Mouse (Mus musculus): ENCODE results near the gene Zfp65. TPM values are rescaled to one million over a fixed set of nuclear protein-coding genes. Genes with fewer than 3 reads are reported as not detected.
"Not testable (repeated sequence)": the region's sequence is repeated elsewhere in the genome, so short reads cannot be mapped to it uniquely, and the experiment has no call there.

Gene Zfp65
- total RNA-seq (2022), result 1 to 10 TPM; 5.6 to 6.2 (median 5.6) TPM

DNA sequence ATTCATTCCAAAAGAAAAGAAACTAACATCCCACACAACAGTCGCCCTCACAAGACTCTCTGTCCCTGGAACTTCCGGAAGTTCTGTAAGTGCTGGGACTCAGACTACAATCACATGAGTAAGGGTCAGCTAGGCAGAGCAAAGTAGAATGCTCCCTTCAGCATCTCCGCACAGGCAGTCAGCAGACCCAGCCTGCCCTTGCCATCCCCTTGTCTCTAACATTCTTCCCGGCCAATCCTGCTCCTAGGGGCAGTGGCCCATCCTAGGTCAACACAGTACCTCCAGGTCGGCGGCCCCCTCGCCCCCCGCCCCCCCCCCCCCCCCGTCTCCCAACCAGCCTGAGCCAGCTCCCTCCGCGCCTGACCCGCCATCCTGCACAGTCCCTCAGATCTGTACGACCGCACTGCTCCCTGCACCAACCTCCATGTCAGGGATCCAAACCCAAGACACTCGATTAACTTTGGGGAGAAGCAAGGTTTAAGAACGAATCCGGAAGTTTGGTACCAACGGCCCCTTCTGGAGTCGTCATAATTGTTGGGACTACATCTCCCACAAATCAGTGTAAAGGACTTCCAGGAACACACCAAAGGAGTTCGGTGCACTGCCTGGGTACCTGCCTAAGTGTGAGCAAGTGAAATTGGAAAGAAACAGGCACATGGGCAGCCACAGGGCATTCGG lies at the start of gene Zfp65:
Gene Zfp65, minus strand, starts transcription at position 533 of the 678 bp plus-strand sequence.
- DNase-seq (ENCODE audit: low spot score in 2 of 2), result peak; percentile 8 to 15

GRCm38 (mm10) chr13:67763031-67763768 lies 34.2 kb upstream of the Zfp65 start:
- no peak for DNase-seq (ENCODE audit: low spot score in 2 of 2)

DNA sequence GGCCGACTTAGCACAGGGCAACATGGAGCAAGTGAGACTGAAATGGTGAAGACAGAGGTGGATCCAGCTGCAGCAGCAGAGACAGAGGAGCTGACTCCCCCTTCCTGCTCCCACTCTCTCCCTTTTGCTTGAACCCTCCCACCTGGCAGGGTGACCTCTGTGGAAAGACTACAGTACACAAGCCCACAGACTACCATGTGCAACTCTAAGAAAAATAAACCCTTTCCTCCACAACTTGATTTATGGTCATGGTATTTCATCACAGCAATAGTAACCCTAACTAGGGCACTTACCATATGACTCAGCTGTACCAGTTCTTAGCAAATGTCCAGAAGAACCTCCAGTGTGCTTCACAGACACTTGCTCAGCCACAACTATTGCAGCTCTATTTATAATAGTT lies 31.0 kb upstream of the Zfp65 start:
- DNase-seq (ENCODE audit: low spot score in 2 of 2), result no peak

- no peak for DNase-seq (ENCODE audit: low spot score in 2 of 2)
Measured at GRCm38 (mm10) chr13:67755761-67756160, 26.8 kb upstream of the Zfp65 start.

DNA sequence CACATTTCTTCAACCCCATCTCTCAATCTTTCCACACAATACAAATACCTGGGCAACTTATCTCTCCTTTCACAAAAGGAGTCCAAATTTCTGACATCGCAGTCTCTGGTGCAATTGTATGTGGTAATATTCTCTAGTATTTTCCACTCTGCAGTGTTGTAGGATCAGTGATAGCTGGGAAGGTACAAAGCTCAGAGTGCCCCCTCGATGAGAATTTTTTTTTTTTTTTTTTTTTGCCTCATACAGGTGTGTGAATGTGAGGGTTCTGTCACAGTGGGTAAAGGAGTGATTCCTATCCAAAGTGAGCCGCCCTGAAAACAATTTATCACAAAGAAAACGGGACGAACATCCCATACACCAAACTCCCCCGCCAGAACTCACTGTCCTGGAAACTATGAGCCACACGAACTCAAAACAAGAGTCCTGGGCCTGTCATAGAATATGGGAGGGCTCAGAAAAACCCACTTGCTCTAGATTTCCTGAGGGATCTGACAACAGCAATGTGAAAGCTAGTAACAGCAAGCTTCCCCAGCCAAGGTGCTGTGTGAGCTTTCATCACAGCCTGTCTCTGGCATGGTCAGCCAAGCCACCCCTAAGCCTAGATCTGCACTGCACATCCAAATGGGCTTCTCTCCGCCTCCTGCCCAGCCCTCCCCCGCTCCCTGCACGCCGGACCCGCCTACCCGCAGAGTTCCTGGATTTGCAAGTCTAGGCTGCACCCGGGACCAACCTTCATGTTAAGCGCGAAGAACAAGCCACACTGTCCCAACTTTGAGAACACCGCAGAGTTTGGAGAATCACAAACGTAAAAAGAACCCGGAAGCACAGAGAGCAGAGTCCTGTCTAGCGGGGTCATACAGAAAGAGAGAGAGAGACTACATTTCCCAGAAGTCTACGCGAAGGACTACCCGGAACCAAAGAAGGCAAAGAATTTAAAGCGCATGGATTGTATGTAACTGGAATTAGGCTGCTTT lies 25.6 kb upstream of the Zfp65 start, which contains the start of gene Zfp85:
Gene Zfp85, minus strand, starts transcription at position 896 of the 974 bp plus-strand sequence.
- peak; percentile 8 to 17 for DNase-seq (ENCODE audit: low spot score in 2 of 2)

DNA sequence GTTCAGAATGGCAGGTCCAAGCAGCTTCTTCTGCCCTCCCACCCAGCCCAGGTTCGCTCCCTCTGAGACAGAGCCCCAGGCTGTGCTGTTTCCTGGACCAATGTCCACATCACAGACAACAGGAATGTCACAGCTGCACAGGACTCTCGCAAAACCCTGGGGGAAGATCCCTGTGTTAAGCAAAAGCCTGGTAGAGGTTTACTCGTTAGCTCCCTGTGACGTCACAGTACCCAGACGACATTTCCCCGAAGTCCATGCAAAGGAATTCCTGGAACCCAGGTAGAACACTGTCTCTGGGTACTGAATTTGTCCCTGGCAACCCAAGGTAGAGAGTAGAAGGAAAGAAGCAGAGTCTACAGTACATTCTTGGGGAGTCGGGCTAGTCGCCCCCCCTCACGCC lies 14.9 kb upstream of the Zfp65 start:
- DNase-seq (ENCODE audit: low spot score in 2 of 2), result no peak

DNA sequence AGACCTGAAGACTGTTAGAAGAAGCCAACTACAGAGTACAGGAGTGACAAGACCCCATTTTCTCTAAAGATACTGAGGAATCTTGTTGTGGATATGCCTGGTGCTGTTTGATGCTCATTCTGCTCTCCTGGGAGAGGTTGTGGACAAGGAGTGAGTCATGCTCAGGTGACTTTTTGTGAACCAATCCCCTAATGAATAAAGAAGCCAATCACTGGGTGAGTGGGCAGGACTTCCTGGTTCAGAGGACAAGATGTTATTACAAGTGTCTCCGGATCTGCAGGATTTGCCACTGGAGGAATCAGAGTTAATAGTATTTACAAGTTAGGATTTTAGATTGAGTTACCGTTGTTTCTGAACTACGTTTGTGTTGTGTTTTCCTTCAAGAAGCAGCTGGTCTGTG lies 14.0 kb upstream of the Zfp65 start:
- no peak for DNase-seq (ENCODE audit: low spot score in 2 of 2)

GRCm38 (mm10) chr13:67734391-67734790 lies 5.4 kb upstream of the Zfp65 start:
- not testable (repeated sequence) for DNase-seq (ENCODE audit: low spot score in 2 of 2)

GRCm38 (mm10) chr13:67729441-67729840 lies 468 bp upstream of the Zfp65 start:
- DNase-seq (ENCODE audit: low spot score in 2 of 2), result not testable (repeated sequence)

DNA sequence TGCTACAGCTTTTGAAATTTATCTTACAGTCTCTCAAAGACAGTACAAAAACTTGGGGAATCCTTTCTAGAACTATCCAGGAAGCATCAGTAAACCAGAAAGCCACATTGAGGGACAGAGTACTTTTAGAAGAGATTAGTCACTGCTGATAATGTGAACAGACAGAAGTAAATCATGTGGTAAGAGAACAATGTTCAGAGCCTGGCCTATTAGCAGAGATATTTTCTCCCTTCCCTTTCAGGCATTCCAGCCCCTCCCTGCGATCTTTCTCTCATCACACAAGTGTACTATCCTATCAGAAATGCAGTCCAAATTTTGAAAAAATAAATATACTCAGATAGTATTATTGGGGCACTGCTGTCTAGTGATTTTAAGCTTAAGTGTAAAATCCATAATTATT lies 867 bp downstream of the Zfp65 start:
- no peak for DNase-seq (ENCODE audit: low spot score in 2 of 2)

GRCm38 (mm10) chr13:67725331-67725730 lies 3.6 kb downstream of the Zfp65 start:
- DNase-seq (ENCODE audit: low spot score in 2 of 2), result not testable (repeated sequence)

GRCm38 (mm10) chr13:67723848-67724479 lies 5.0 kb downstream of the Zfp65 start:
- DNase-seq (ENCODE audit: low spot score in 2 of 2), result peak; percentile 70 to 76

- DNase-seq (ENCODE audit: low spot score in 2 of 2), result no peak
Measured at GRCm38 (mm10) chr13:67686971-67687370, 42.0 kb downstream of the Zfp65 start, which contains the start of gene Zfp738. Zfp738 (minus strand) TSS chr13:67687071.

DNA sequence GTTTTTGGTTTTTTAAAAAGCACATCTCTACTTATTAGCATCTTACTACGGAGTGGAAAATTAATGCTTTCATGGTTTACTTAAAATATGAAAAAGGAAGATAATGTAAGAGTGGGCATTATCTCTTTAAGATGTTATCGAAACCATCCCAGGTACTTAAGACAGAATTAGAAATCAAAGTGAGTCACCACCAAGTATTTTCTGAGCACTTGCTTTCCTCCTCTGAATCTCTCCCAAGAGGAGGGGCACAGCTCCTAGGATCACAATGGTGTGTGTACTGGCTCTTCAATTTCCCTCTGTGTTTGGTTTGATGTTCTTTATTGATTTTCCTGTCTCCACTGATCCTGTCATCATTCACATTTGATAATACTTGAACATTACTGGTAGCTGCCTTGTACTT lies 45.1 kb downstream of the Zfp65 start:
- DNase-seq (ENCODE audit: low spot score in 2 of 2), result not testable (repeated sequence)

- DNase-seq (ENCODE audit: low spot score in 2 of 2), result peak; percentile 60 to 68
Measured at GRCm38 (mm10) chr13:67682959-67683735, 45.8 kb downstream of the Zfp65 start.

DNA sequence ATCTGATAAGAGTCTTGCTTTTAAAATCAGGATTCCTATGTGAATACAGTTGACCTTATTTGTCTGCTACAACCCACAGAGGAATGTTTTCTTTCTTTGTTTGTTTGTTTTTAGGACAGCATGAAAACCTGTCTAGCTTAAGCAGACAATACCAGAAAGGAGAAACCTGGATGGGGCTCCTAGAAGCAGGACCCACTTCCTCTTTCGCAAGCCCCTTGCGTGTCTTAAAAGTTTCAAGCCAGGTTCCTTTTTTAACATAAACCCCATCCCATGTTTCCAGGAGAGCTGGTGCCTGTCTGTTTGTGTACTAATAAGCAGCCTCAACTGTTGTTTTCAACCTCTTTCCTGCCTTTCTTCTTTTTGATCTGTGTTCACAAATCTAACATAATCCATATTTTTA lies 54.1 kb downstream of the Zfp65 start:
- DNase-seq (ENCODE audit: low spot score in 2 of 2), result no peak

Data from gastrocnemius, adult 8-10 months (tissue).